Mouse (Mus musculus): ENCODE measurements around the gene Gemin2.
"Not testable (repeated sequence)": the region's sequence is repeated elsewhere in the genome, so short reads cannot be mapped to it uniquely, and the experiment has no call there.

The Gemin2 gene

GRCm38 (mm10) chr12:59013234-59013633 lies at the start of gene Gemin2:
Gene Gemin2 (plus strand): TSS chr12:59013393.
- peak; percentile 94 for DNase-seq

GRCm38 (mm10) chr12:58964583-58964982 lies 48.6 kb upstream of the Gemin2 start:
- peak; percentile 28 for DNase-seq

GRCm38 (mm10) chr12:58976966-58977365 lies 36.2 kb upstream of the Gemin2 start:
- DNase-seq: no peak

GRCm38 (mm10) chr12:58981178-58981661 lies 32.0 kb upstream of the Gemin2 start:
- DNase-seq: not testable (repeated sequence)

GRCm38 (mm10) chr12:58985766-58986165 lies 27.4 kb upstream of the Gemin2 start:
- no peak for DNase-seq

GRCm38 (mm10) chr12:59010482-59010881 lies 2.7 kb upstream of the Gemin2 start:
- peak; percentile 16 for DNase-seq

GRCm38 (mm10) chr12:59011275-59011843 lies 1.8 kb upstream of the Gemin2 start:
- no peak for DNase-seq

- peak; percentile 99 for DNase-seq
Observed at GRCm38 (mm10) chr12:59011844-59012709, 1.1 kb upstream of the Gemin2 start, which contains the start of gene Sec23a. Gene Sec23a (minus strand): TSS chr12:59012017.

GRCm38 (mm10) chr12:59012710-59013091 lies 492 bp upstream of the Gemin2 start:
- no peak for DNase-seq

GRCm38 (mm10) chr12:59017970-59018369 lies 4.8 kb downstream of the Gemin2 start:
- no peak for DNase-seq

- no peak for DNase-seq
Observed at GRCm38 (mm10) chr12:59019891-59020290, 6.7 kb downstream of the Gemin2 start.

- DNase-seq: no peak
Observed at GRCm38 (mm10) chr12:59021306-59021705, 8.1 kb downstream of the Gemin2 start.

GRCm38 (mm10) chr12:59032101-59032500 lies 18.9 kb downstream of the Gemin2 start:
- DNase-seq: no peak

- peak; percentile 8 for DNase-seq
Observed at GRCm38 (mm10) chr12:59039162-59039970, 26.2 kb downstream of the Gemin2 start.

GRCm38 (mm10) chr12:59039971-59040844 lies 27.0 kb downstream of the Gemin2 start:
- DNase-seq: peak; percentile 73

GRCm38 (mm10) chr12:59040851-59041250 lies 27.7 kb downstream of the Gemin2 start:
- DNase-seq: no peak

GRCm38 (mm10) chr12:59052470-59052869 lies 39.3 kb downstream of the Gemin2 start:
- DNase-seq: no peak

GRCm38 (mm10) chr12:59053166-59053565 lies 40.0 kb downstream of the Gemin2 start:
- no peak for DNase-seq

GRCm38 (mm10) chr12:59053976-59054375 lies 40.8 kb downstream of the Gemin2 start:
- no peak for DNase-seq

- DNase-seq: no peak
Observed at GRCm38 (mm10) chr12:59055196-59055850, 42.1 kb downstream of the Gemin2 start.

GRCm38 (mm10) chr12:59056222-59056621 lies 43.0 kb downstream of the Gemin2 start:
- DNase-seq: no peak

GRCm38 (mm10) chr12:59058242-59058641 lies 45.0 kb downstream of the Gemin2 start:
- not testable (repeated sequence) for DNase-seq
